Mouse (Mus musculus) G1E (cell line): Measurements from ENCODE around the gene Pfkl.

Source experiments
- CTCF ChIP-seq: IDR thresholded peaks from 2 replicates; pipeline ENCODE4 v1.5.1; 2012; ENCODE audit warnings: low read depth, low read length, inconsistent platforms, mixed read lengths
- GATA1 ChIP-seq: IDR thresholded peaks from 2 replicates; pipeline ENCODE4 v1.6.1; 2012; ENCODE audit warnings: borderline replicate concordance, low read length, inconsistent platforms, mixed read lengths
- GATA2 ChIP-seq: IDR thresholded peaks from 2 replicates; pipeline ENCODE4 v1.6.1; 2012; ENCODE audit warnings: low read depth, low read length, inconsistent platforms, borderline replicate concordance

DNA sequence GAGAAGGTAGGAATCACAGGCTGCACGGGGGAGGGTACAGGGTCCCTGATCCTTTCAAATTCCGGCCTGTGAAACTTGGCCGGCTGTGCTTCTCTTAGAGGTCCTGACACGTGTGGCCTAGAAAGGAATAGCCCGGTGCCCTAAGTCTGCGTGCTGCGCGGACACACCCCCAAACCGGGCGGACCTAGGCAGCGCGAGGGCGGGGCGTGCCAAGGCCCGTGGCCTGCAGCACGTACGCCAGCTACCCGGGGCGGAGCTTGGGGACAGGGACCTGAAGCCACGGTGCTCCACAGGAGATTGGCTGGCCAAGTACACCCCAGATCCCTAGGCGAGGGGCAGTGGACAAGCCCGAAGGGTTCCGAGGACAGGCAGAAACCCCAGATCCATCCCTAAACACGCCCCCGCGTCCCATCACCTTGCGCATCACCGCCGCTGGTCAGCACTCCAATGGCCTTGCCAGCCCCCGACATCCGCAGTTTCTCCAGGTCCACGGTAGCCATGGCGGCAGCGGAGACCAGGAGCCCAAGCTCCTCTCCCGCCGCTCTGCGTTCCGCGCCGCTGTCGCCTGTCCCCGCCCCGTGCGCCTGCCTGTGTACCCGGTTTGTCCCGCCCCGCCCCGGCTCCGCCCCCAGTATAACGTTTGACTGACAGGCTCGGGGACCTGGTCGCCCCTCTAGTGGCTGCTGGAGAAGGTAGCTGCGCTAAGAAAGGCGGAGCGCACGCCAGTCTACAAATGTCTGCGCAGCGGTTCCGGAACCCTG, 519 bp downstream of the Pfkl start:
- TF ChIP-seq CTCF (no peak), GATA1 (no peak), GATA2 (no peak)
